Mouse (Mus musculus) liver, adult 2 months (tissue): ENCODE measurements around the gene Zfp652.

Source experiments
- CTCF ChIP-seq: fragments of 200-500 bp; IDR thresholded peaks from 2 replicates; pipeline ENCODE4 v1.5.1; 2011; ENCODE audit warnings: low read depth, low read length, control low read depth
- POLR2A ChIP-seq: fragments of 200-500 bp; IDR thresholded peaks from 2 replicates; pipeline ENCODE4 v1.6.1; 2011; ENCODE audit warnings: low read length, control low read depth; ENCODE audit not compliant: insufficient read depth; ENCODE audit errors: extremely low read depth

DNA sequence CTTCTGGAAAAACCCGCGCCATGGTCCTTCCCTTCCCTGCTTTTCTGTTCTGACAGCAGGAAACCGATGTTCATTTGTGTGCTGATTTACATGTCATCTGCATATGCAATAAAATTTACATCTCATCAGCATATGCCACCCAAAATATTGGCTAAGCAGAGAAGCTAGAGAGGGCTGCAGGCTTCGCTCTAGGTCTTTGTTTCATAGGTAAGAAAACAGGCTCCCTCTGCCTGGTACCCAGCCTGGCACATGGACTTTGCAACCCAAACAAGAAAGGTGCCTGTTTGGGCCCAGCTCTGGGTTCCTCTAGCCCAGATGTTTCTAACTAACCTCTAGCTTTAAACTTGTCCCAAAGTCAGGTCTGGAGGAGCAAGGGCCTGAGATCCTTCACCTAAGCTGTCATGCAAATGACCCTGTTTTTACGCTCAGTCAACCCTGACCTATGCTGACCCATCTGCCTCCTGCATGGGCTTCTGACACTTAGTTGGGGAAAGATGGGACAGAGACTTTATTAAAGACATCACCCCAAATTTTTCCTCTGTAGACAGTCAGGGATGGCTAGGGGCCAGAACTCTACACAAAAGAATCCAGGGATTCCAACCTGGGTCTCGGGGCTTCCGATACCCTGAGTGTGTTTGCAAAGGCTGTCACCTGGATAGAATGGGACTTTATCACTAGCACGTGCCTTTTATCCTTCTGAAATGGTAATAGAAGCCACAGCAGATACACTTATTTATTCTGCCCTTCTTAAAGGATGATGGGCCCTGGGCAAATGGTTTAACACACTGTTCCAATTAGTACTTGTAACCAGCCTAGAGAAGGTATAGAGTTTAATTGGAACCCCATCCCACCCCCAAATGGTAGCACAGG is 126.8 kb downstream of the Zfp652 start:
- TF ChIP-seq POLR2A (no peak), CTCF (no peak)
